Mouse (Mus musculus) kidney, postnatal 0 days (tissue): Measurements from ENCODE around the gene 1810055G02Rik. TPM values are rescaled to one million over a fixed set of nuclear protein-coding genes. Genes with fewer than 3 reads are reported as not detected.

Experiments used
- ATAC-seq: fragments of 200-750 bp; cut with Nextera tagmentation; replicated peaks from 2 replicates; pipeline ENCODE4 v1.8.0; 2017; ENCODE audit warnings: low read depth, moderate number of reproducible peaks, moderate TSS enrichment, moderate library complexity; ENCODE audit not compliant: low FRiP score
- DNase-seq: peaks from one replicate; pipeline ENCODE4 v3.0.0-alpha.2; 2016; ENCODE audit warnings: low spot score
- H3K27ac ChIP-seq: fragments of 300-500 bp; sonication (generic); 2 replicates; pipeline ENCODE4 v1.5.1; 2014; ENCODE audit warnings: mild to moderate bottlenecking
- H3K27me3 ChIP-seq: fragments of 300-500 bp; sonication (generic); 2 replicates; pipeline ENCODE4 v1.6.1; 2014; ENCODE audit warnings: low read length, mixed read lengths; ENCODE audit not compliant: insufficient read depth
- H3K36me3 ChIP-seq: fragments of 300-500 bp; sonication (generic); 2 replicates; pipeline ENCODE4 v1.6.1; 2014; ENCODE audit warnings: low read length, mixed read lengths; ENCODE audit not compliant: insufficient read depth
- H3K4me1 ChIP-seq: fragments of 300-500 bp; sonication (generic); replicated peaks from 2 replicates; pipeline ENCODE4 v1.6.1; 2014; ENCODE audit warnings: antibody characterized with exemption, low read length, mixed read lengths; ENCODE audit not compliant: insufficient read depth
- H3K4me2 ChIP-seq: fragments of 300-500 bp; sonication (generic); 2 replicates; pipeline ENCODE4 v1.6.1; 2014; ENCODE audit warnings: mild to moderate bottlenecking, low read length, moderate library complexity, mixed read lengths
- H3K4me3 ChIP-seq: fragments of 300-500 bp; sonication (generic); replicated peaks from 2 replicates; pipeline ENCODE4 v1.5.1; 2014; ENCODE audit warnings: low read depth, low read length
- H3K9ac ChIP-seq: fragments of 300-500 bp; sonication (generic); 2 replicates; pipeline ENCODE4 v1.6.1; 2014; ENCODE audit warnings: low read depth, low read length
- H3K9me3 ChIP-seq: fragments of 300-500 bp; sonication (generic); replicated peaks from 2 replicates; pipeline ENCODE4 v1.6.1; 2016; ENCODE audit warnings: low read length, inconsistent platforms, mixed read lengths
- CTCF ChIP-seq: IDR thresholded peaks from 2 replicates; pipeline ENCODE4 v1.5.1; 2016; ENCODE audit warnings: antibody characterized with exemption, low read depth, mild to moderate bottlenecking, moderate library complexity
- WGBS: fragments of 180-500 bp; shearing (Covaris S2); extraction: QIAGEN DNeasy Blood & Tissue Kit; methylation state at CpG from one replicate; pipeline ENCODE4 v1.1.7; 2014; 5-methylcytosine and 5-hydroxymethylcytosine counted together
- polyA plus RNA-seq: library from polyadenylated mRNA; unstranded; fragments of >200 nt; fragmentation: Nextera tagmentation; extraction: Ambion mirVana; gene quantifications from 2 replicates; pipeline ENCODE4 v1.2.1, GENCODE M21; 2015

Gene 1810055G02Rik
- polyA plus RNA-seq, result 27.3 and 29.1 TPM in 2 replicates

- peak within 1 kb of the TSS; percentile 81 for H3K27ac ChIP-seq
- H3K4me1 ChIP-seq, result no peaks in the 10 kb centered on the region; the same call in 1 of the 2 replicates
- H3K9ac ChIP-seq, result peak within 1 kb of the TSS; percentile 69
- under 1% methylated on average over 61 of the region's 61 CpGs for WGBS
- H3K27me3 ChIP-seq, result no peaks in the 10 kb centered on the region
- peak within 1 kb of the TSS; percentile 70 for H3K4me3 ChIP-seq
- no peaks in the 10 kb centered on the region for H3K36me3 ChIP-seq
- no peaks in the 10 kb centered on the region for H3K9me3 ChIP-seq
- peak; percentile 97 for DNase-seq
- ATAC-seq, result peak; percentile 97
- TF ChIP-seq CTCF, result no peak; the same call in 1 of the 2 replicates
- H3K4me2 ChIP-seq, result peak within 1 kb of the TSS; percentile 82
These were observed at the start of gene 1810055G02Rik for GRCm38 (mm10) chr19:3708078-3709012. Gene 1810055G02Rik (plus strand): TSS chr19:3708293.

DNA sequence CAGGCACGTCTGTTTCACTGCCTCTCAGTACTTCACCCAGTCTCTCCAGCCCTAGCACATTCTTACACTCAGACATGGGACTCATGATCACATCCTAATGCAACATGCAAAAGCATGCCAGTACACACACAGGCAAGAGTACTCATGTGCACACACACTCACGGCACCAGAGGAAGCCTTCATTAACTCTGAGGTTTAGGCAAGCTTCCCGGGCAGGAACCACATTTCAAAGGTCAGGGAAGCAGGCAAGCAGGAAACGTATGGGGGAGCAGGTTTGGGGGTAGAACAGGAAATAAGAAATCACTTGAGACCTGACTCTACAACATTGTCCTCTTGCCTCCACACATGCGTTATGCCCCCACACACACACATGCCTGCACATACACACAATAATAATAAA lies 42.6 kb upstream of the 1810055G02Rik start:
- H3K27me3 ChIP-seq, result no peaks in the 10 kb centered on the region
- H3K9me3 ChIP-seq, result no peaks in the 10 kb centered on the region
- no peaks in the 10 kb centered on the region for H3K36me3 ChIP-seq
- no peak overlapping the region for H3K4me3 ChIP-seq
- H3K4me1 ChIP-seq, result peaks cover 35% of the 10 kb centered on the region
- no peak for TF ChIP-seq CTCF
- H3K27ac ChIP-seq, result peak overlapping the region; percentile 70
- no peak overlapping the region for H3K9ac ChIP-seq
- H3K4me2 ChIP-seq, result no peak overlapping the region
- 13% methylated on average over 5 of the region's 5 CpGs for WGBS
- peak; percentile 80 for DNase-seq
- ATAC-seq, result 0 out of 2 replicates have a peak, but pooled peaks have one; percentile 22

DNA sequence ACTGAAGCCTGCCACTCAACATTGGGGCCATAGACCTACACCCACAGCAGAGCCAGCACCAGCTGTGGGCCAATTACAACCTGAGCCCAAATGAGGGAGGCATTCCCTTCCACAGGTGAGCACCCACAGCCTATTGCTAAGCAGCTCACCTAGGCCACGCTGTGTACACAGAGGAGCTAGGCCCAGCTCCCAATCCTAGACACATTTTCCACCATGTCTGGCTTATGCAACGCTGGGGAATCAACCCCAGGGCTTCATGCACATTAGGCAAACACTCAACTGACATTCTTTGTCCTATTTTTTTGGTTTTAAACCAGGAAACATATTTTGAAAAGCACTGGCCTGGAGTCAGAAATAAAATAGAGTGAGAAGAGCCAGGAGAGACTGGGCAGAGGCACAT lies 41.5 kb upstream of the 1810055G02Rik start:
- no peak overlapping the region for H3K4me2 ChIP-seq
- TF ChIP-seq CTCF, result no peak
- H3K9me3 ChIP-seq, result no peaks in the 10 kb centered on the region
- peak overlapping the region; percentile 70 for H3K27ac ChIP-seq
- H3K36me3 ChIP-seq, result no peaks in the 10 kb centered on the region
- H3K4me1 ChIP-seq, result peaks cover 35% of the 10 kb centered on the region
- no peak overlapping the region for H3K4me3 ChIP-seq
- no peak for DNase-seq
- no peak overlapping the region for H3K9ac ChIP-seq
- H3K27me3 ChIP-seq, result no peaks in the 10 kb centered on the region
- WGBS, result 57% methylated on average over 2 of the region's 2 CpGs
- no peak for ATAC-seq

DNA sequence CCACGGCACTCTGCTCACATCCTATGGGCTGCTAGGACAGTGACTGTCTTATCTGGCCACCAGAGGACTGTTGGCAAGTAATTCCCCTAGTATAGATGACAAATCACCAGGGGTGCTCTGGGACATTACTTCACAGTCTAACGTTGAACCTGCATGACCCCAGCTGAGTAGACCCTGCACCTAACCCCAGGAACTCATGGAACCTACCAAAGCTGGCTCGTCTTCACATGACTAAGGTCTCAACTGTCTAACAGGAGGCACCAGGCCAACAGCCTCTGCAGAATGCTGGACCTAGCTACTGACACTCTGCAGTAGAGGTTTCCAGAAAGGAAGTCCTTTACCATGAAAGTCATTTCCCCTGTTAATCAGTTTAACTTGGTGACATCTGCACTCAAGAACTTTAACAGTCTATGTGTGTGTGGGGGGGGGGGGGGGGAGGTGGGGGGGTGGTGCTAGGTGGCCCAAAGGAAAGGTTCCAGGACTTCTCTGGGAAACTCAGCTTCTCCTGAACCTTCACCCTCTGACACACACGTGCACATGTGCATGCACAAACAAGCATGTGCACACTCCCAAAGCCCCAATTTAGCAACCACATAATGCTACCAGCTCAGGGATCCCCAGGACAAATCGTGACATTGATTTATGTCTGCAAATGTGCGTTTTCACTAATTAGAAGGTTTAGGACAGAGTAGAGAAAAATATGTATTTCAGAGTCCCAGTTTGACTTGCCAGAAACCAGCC lies 40.8 kb upstream of the 1810055G02Rik start:
- no peaks in the 10 kb centered on the region for H3K9me3 ChIP-seq
- peak overlapping the region; percentile 70 for H3K27ac ChIP-seq
- no peak overlapping the region for H3K9ac ChIP-seq
- TF ChIP-seq CTCF, result no peak
- H3K4me3 ChIP-seq, result no peak overlapping the region
- peak; percentile 55 for DNase-seq
- WGBS, result 52% methylated on average over 6 of the region's 6 CpGs
- 0 out of 2 replicates have a peak, but pooled peaks have one; percentile 33 for ATAC-seq
- no peaks in the 10 kb centered on the region for H3K36me3 ChIP-seq
- no peaks in the 10 kb centered on the region for H3K27me3 ChIP-seq
- no peak overlapping the region for H3K4me2 ChIP-seq
- H3K4me1 ChIP-seq, result peaks cover 35% of the 10 kb centered on the region

DNA sequence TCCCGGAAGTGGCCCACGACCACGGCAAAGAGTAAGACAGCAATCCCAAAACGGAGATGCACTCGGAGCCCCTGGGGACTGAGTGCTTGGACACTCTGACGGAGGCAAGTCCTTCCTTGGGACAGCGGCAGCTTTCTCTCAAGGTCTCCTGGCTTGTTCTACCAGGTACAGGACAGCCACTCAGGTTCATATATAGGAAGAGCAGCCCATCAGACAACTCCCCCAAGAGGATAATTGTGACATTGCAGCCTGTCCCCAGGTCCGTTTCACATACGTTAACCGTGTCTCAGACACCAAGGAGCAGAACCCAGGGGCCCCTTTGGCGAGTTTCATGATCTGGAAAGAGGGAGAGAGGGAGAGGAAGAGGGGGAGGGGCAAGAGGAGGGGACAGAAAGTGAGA lies 40.1 kb upstream of the 1810055G02Rik start:
- peak overlapping the region; percentile 42; the same call in 1 of the 2 replicates for H3K27ac ChIP-seq
- peak; percentile 23; the same call in 1 of the 2 replicates for TF ChIP-seq CTCF
- no peak overlapping the region for H3K4me3 ChIP-seq
- no peaks in the 10 kb centered on the region for H3K36me3 ChIP-seq
- peaks cover 35% of the 10 kb centered on the region for H3K4me1 ChIP-seq
- H3K4me2 ChIP-seq, result no peak overlapping the region
- ATAC-seq (no peak), DNase-seq (no peak)
- H3K27me3 ChIP-seq, result no peaks in the 10 kb centered on the region
- no peaks in the 10 kb centered on the region for H3K9me3 ChIP-seq
- WGBS, result 56% methylated on average over 11 of the region's 11 CpGs
- no peak overlapping the region for H3K9ac ChIP-seq

GRCm38 (mm10) chr19:3668551-3668950 lies 39.5 kb upstream of the 1810055G02Rik start:
- DNase-seq (no peak), ATAC-seq (no peak)
- H3K9me3 ChIP-seq, result no peaks in the 10 kb centered on the region
- H3K27ac ChIP-seq, result peak overlapping the region; percentile 9
- H3K36me3 ChIP-seq, result no peaks in the 10 kb centered on the region
- no peak overlapping the region for H3K4me3 ChIP-seq
- H3K9ac ChIP-seq, result no peak overlapping the region
- H3K27me3 ChIP-seq, result no peaks in the 10 kb centered on the region
- TF ChIP-seq CTCF, result no peak
- 66% methylated on average over 10 of the region's 10 CpGs for WGBS
- H3K4me2 ChIP-seq, result no peak overlapping the region
- peaks cover 35% of the 10 kb centered on the region for H3K4me1 ChIP-seq
